Mouse (Mus musculus) forelimb bud, embryonic 11.5 days (tissue): ENCODE measurements around the gene Pdgfb.

Experiments
- DNase-seq: peaks from one replicate; pipeline ENCODE4 v3.0.0-alpha.2; 2012; ENCODE audit warnings: low read depth, low spot score

Pdgfb gene

DNA sequence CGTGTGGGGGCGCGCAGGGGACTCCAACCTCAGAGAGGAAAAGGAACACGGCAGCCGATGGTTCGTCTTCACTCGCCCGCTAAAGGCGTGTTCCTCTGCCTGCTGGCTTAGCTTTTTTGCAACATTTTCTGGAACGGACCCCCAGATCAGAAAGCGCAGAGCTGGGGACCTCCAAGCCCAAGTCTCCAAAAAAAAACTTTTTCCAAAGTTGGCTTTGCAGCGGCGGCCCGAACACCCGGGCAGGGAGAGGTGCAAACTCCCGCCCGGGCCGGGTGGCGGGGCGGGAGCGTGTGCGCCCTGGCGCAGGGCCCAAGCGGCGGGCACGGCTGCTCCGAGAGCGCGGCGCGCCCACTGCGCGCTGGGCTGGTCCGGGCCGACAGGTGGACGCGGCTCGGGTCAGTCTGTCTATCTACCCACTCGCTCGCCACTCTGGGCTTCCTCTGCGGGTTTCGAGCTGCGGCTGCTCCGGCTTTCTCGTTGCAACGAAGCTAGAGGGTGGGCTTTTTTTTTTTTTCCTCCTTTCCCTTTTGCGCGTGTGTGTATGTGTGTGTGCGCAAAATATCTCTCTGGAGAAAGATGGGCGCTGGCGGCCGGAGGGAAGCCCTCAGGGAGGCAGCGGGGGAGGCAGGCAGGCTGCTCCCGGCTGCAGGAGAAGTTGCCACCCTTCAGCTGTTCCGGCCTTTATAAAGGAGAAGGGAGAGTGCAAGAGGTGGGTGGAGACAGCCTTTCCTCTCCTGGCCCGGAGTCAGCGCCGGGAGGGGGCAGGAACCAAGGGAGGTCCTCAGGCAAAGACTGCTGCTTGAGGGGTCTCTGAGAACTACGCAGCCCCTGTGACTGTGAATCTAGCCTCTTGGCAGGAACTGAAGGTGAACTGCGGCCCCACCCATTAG is at the start of gene Pdgfb:
Gene Pdgfb (minus strand): TSS at position 657 of the 890 bp plus-strand sequence.
- DNase-seq = no peak

GRCm38 (mm10) chr15:80062821-80063220 is 48.0 kb upstream of the Pdgfb start:
- no peak for DNase-seq

DNA sequence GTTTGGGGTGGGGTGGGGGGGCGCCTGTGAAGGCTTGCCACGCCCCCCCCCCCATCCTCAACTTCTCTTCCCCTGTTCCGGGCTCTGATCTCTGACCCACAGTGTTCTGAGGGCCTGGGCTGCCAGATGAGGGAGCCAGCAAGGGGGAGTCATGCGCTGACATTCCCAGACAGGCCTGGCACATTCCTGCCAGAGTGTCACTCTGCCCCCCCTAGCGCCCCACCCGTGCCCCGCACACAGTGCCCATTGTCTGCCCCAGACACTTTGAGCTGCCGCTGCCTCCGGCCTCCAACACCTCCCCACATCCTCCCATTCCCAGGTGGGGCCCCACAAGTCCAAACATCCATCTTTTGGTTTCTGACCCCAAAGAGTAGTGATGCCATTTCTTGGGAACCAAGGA is 47.6 kb upstream of the Pdgfb start:
- DNase-seq = no peak

GRCm38 (mm10) chr15:80061071-80061550 is 46.3 kb upstream of the Pdgfb start:
- no peak for DNase-seq

DNA sequence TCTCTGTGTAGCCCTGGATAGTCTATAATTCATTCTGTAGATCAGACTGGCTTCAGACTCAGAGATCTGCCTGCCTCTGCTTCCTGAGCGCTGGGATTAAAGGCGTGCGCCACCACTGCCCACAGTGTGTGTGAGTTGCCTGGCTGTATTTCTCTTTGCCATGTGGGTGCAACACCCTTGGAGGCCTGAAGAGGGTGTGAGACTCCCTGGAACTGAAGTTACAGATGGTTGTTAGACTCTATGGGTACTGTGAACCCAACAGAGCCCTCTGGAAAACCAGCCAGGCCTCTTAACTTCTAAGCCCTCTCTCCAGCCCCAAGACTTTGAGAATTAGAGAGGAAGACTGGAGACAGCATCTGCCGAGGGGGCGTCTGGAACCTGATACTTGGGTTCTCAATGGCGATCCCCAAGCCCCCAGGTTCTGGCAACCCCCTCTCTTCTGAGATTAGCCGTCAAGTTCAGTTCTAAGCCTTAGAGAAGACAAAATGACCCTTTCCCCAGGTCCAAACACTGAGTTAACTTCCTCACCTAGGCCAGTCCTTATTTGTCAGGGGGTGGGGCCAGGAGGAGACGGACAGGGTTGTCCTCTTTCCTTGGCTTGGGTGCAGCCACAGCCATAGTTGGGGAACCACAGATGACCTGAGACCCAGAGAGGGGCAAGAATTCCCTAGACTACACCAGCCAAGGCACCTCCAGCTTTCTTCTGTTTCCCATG is 45.7 kb upstream of the Pdgfb start:
- no peak for DNase-seq

GRCm38 (mm10) chr15:80059606-80060005 is 44.8 kb upstream of the Pdgfb start:
- DNase-seq = no peak

- DNase-seq = no peak
Observed at GRCm38 (mm10) chr15:80058151-80058550, 43.4 kb upstream of the Pdgfb start.

- DNase-seq = no peak
Observed at GRCm38 (mm10) chr15:80054034-80054710, 39.4 kb upstream of the Pdgfb start.

GRCm38 (mm10) chr15:80053381-80054033 is 38.7 kb upstream of the Pdgfb start:
- no peak for DNase-seq

GRCm38 (mm10) chr15:80051782-80052181 is 37.0 kb upstream of the Pdgfb start:
- DNase-seq = no peak

- DNase-seq = no peak
Observed at GRCm38 (mm10) chr15:80051092-80051761, 36.5 kb upstream of the Pdgfb start.

GRCm38 (mm10) chr15:80050093-80050492 is 35.3 kb upstream of the Pdgfb start:
- DNase-seq = no peak

- no peak for DNase-seq
Observed at GRCm38 (mm10) chr15:80047973-80048372, 33.2 kb upstream of the Pdgfb start.

GRCm38 (mm10) chr15:80047242-80047641 is 32.5 kb upstream of the Pdgfb start:
- no peak for DNase-seq

GRCm38 (mm10) chr15:80045749-80046148 is 31.0 kb upstream of the Pdgfb start:
- DNase-seq = no peak

DNA sequence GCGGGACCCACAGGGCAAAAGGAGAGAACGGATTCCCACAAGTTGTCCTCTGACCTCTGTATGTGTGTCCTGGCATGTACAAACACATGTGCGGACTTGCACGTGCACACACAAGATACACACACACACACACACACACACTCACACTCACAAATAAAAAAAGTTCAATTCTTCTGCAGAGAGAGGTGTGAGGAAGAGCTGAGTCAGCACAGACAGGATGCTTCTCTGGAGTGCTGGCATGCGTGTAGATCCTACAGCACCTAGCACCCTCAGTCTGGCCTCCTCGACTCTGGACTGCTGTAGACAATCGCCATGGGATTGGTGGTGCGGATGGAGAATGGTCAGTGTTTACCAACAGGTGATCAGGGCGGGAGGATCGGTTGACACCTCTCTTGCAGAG is 29.5 kb upstream of the Pdgfb start:
- DNase-seq = no peak

- no peak for DNase-seq
Observed at GRCm38 (mm10) chr15:80042152-80042551, 27.4 kb upstream of the Pdgfb start.

GRCm38 (mm10) chr15:80038110-80038391 is 23.3 kb upstream of the Pdgfb start:
- no peak for DNase-seq

DNA sequence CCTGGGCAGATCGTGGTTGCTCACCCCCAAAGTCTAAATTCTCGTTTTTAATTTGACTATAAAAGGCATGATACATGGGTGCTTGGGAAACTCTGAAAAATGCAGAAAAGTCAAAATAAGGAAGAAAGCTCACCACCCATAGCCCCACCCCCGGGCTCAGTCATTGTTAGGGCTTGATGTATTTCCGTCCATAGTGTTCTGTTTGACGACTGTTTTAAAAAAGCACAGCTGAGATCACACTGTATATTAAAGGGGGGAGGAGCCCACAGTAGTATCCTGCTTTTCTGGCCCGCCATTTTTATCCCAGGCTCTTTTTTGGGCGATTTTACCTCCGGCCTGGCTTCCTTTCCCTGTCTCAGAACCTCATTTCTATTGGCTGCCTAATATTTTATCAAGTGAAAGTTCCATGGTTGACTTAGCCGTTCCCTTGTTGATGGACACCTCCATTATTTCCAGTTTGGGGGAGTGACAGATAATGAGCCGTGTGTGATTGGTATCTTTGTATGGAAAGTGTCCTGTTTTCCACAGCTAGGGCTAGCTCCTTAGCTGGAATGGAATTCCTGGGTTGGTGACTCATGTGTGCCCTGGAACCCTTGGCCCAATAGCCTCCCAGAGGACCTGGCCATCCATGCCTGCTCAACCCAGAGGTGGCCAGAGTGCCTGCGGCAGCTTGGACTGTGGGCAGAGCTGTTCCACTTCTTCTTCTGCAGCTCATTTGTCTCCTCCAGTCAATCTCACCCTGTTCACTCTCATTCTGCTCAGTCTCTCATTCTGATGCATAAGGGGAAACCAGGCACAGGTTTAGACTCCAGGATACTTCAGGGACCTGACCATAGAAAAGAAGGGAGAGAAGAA is 22.7 kb upstream of the Pdgfb start:
- DNase-seq = no peak

GRCm38 (mm10) chr15:80035341-80035885 is 20.6 kb upstream of the Pdgfb start:
- DNase-seq = no peak
